Mouse (Mus musculus) stomach, embryonic 14.5 days (tissue): ENCODE results near the gene Pald1. TPM values are rescaled to one million over a fixed set of nuclear protein-coding genes. Genes with fewer than 3 reads are reported as not detected.

ENCODE experiments used
- ATAC-seq: fragments of 200-750 bp; cut with Nextera tagmentation; 2 replicates; pipeline ENCODE4 v1.8.0; 2017; ENCODE audit warnings: low read depth, moderate TSS enrichment; ENCODE audit not compliant: insufficient number of reproducible peaks, insufficient read depth, low FRiP score
- H3K27ac ChIP-seq: fragments of 300-500 bp; sonication (generic); 2 replicates; pipeline ENCODE4 v1.5.1; 2014; ENCODE audit warnings: mild to moderate bottlenecking, low read length, moderate library complexity, mixed read lengths
- H3K27me3 ChIP-seq: fragments of 300-500 bp; sonication (generic); 2 replicates; pipeline ENCODE4 v1.6.1; 2014; ENCODE audit warnings: low read length, control low read depth, mixed read lengths; ENCODE audit not compliant: control insufficient read depth, insufficient read depth
- H3K36me3 ChIP-seq: fragments of 300-500 bp; sonication (generic); 2 replicates; pipeline ENCODE4 v1.6.1; 2014; ENCODE audit warnings: mild to moderate bottlenecking, control low read depth, low read length, moderate library complexity, mixed read lengths; ENCODE audit not compliant: control insufficient read depth, insufficient read depth
- H3K4me1 ChIP-seq: fragments of 300-500 bp; sonication (generic); 2 replicates; pipeline ENCODE4 v1.6.1; 2014; ENCODE audit warnings: low read length, control low read depth, mixed read lengths; ENCODE audit not compliant: control insufficient read depth, insufficient read depth
- H3K4me2 ChIP-seq: fragments of 300-500 bp; sonication (generic); replicated peaks from 2 replicates; pipeline ENCODE4 v1.6.1; 2014; ENCODE audit warnings: low read depth, low read length, control low read depth
- H3K4me3 ChIP-seq: fragments of 300-500 bp; sonication (generic); 2 replicates; pipeline ENCODE4 v1.5.1; 2014; ENCODE audit warnings: low read depth, low read length, control low read depth
- H3K9ac ChIP-seq: fragments of 300-500 bp; sonication (generic); replicated peaks from 2 replicates; pipeline ENCODE4 v1.6.1; 2014; ENCODE audit warnings: low read depth, mild to moderate bottlenecking, control low read depth, low read length, moderate library complexity, mixed read lengths
- H3K9me3 ChIP-seq: fragments of 300-500 bp; sonication (generic); 2 replicates; pipeline ENCODE4 v1.6.1; 2016; ENCODE audit warnings: low read depth, low read length, control low read depth; ENCODE audit not compliant: control insufficient read depth
- WGBS: fragments of 180-500 bp; shearing (Covaris S2); extraction: QIAGEN DNeasy Blood & Tissue Kit; methylation state at CpG from one replicate; pipeline ENCODE4 v1.1.7; 2014; 5-methylcytosine and 5-hydroxymethylcytosine counted together
- polyA plus RNA-seq: library from polyadenylated mRNA; unstranded; fragments of >200 nt; fragmentation: Nextera tagmentation; extraction: Ambion mirVana; gene quantifications from 2 replicates; pipeline ENCODE4 v1.2.1, GENCODE M21; 2014

The Pald1 gene
- polyA plus RNA-seq, 1 experiment from 2014 or later, result 14.8 TPM

DNA sequence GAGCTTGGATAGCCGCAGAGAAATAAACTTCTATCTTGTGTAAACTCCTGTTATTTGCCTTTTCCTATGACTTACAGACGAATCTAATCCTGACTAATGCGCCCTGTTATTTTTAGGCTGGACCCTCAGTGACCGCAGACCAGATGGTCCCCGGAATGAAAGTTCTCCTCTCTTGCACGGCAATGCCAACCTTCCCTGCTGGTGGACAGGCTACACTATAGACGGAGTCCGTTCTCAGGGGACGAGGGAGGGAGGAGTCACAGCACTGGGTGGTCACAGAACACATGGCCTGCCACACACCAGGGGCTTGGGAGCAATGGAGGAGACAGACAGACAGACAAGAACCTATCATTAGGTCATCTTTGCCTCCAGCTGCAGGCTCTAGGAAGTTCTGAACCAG, 20.8 kb downstream of the Pald1 start:
- 54% methylated on average over 9 of the region's 9 CpGs for WGBS
- no peak for ATAC-seq
- Histone ChIP-seq H3K27ac (no peak overlapping the region), H3K4me2 (no peak overlapping the region), H3K36me3 (no peaks in the 10 kb centered on the region), H3K9me3 (no peaks in the 10 kb centered on the region), H3K27me3 (no peaks in the 10 kb centered on the region), H3K9ac (no peak overlapping the region), H3K4me1 (peaks cover 10% of the 10 kb centered on the region), H3K4me3 (no peak overlapping the region)

DNA sequence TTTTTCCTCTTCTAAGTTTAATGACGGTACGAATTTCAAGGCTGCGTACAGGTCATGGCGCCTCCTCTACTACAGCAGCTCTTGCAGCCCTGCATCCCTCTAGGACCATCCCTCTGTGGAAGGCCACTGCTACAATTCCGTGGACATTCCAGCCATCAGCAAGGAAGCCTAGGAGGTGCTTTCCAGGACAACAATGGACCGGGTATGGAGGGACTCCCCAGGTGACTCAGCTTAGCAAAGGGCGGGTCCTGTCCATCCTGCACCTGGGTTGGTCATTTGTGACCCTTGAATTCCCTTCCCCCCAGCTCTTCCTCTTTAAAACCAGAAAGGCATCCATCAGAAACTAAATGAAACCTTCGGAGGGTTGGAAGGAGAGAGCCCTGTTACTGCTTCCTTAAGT, 22.7 kb downstream of the Pald1 start:
- Histone ChIP-seq H3K9ac (no peak overlapping the region), H3K27me3 (no peaks in the 10 kb centered on the region), H3K4me2 (no peak overlapping the region), H3K9me3 (no peaks in the 10 kb centered on the region), H3K27ac (no peak overlapping the region), H3K36me3 (no peaks in the 10 kb centered on the region), H3K4me1 (peaks cover 12% of the 10 kb centered on the region), H3K4me3 (no peak overlapping the region)
- 95% methylated on average over 8 of the region's 8 CpGs for WGBS
- no peak for ATAC-seq

DNA sequence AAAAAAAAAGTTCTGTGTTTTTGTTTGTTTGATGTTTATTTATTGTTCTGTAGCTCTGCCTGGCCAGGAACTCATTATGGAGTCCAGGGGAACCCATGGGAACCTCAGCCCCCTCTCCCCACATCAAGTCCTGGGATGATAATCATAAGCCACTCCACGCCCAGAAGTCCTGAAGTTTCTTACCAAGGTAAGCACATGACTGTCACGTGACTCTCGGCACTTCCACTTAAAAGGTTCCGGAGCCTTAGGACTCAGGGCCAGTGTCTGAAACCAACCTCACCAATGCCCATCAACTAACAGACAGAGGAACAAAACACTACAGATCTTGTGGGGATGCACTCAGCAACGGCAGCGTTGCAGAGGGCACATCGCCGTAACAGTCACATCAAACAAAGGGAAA, 23.9 kb downstream of the Pald1 start:
- WGBS, result 92% methylated on average over 8 of the region's 8 CpGs
- no peak for ATAC-seq
- no peaks in the 10 kb centered on the region for H3K36me3 ChIP-seq

DNA sequence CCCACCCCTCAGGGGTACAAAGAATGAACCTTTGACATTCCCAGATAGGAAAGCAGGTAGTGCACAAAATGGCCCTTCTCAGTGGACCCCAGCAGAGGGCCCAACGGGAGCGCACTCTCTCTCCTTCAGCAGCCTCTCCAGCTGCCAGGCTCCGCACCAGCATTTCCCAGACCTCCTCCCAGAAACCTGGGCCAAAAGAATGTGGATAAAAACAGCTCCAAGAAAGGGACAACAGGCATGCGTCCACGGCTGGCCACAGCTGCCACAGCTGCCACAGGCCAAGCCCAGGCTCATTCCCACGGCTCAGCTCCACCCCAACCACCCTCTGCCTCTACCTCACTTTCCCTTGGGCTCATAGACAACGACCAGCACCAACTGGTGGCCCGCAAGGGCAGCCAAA, 25.7 kb downstream of the Pald1 start:
- H3K4me2 ChIP-seq, result no peak overlapping the region
- ATAC-seq, result no peak

More for the DNA sequence above, 23.9 kb downstream of the Pald1 start:
- H3K27ac ChIP-seq, result no peak overlapping the region
- H3K4me1 ChIP-seq, result peaks cover 12% of the 10 kb centered on the region
- no peak overlapping the region for H3K9ac ChIP-seq
- H3K4me2 ChIP-seq, result no peak overlapping the region
- no peak overlapping the region for H3K4me3 ChIP-seq
- no peaks in the 10 kb centered on the region for H3K9me3 ChIP-seq
- H3K27me3 ChIP-seq, result no peaks in the 10 kb centered on the region

DNA sequence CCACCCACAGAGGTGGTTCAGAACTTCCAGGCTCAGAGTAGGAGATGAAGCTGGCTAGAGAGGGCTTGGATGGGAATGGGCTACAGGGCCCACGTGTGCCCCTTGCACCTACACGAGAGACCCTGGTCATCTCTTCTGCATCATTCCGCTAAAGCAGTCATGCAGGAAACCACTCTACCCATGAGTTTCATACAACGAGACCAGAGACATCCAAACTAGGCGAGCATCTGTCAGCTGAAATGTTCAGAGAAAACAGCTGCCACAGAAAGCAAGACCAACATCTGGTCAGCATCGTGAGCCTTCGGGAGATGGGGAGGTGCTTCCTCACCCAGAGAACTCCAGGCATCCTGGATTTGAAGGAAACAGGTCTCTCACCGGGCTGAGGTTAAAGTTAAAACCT, 26.8 kb downstream of the Pald1 start:
- no peak overlapping the region for H3K27ac ChIP-seq
- no peak overlapping the region for H3K9ac ChIP-seq
- no peaks in the 10 kb centered on the region for H3K9me3 ChIP-seq
- no peaks in the 10 kb centered on the region for H3K27me3 ChIP-seq
- no peak overlapping the region for H3K4me2 ChIP-seq
- ATAC-seq, result no peak
- peaks cover 8% of the 10 kb centered on the region for H3K4me1 ChIP-seq
- no peak overlapping the region for H3K4me3 ChIP-seq
- WGBS, result 70% methylated on average over 8 of the region's 8 CpGs
- no peaks in the 10 kb centered on the region; the same call in 1 of the 2 replicates for H3K36me3 ChIP-seq

More for the DNA sequence above, 25.7 kb downstream of the Pald1 start:
- Histone ChIP-seq H3K27me3 (no peaks in the 10 kb centered on the region), H3K36me3 (no peaks in the 10 kb centered on the region; the same call in 1 of the 2 replicates), H3K4me3 (no peak overlapping the region), H3K27ac (peak overlapping the region; percentile 44; the same call in 1 of the 2 replicates), H3K9me3 (no peaks in the 10 kb centered on the region), H3K4me1 (peaks cover 10% of the 10 kb centered on the region), H3K9ac (no peak overlapping the region)
- WGBS, result 48% methylated on average over 8 of the region's 8 CpGs

DNA sequence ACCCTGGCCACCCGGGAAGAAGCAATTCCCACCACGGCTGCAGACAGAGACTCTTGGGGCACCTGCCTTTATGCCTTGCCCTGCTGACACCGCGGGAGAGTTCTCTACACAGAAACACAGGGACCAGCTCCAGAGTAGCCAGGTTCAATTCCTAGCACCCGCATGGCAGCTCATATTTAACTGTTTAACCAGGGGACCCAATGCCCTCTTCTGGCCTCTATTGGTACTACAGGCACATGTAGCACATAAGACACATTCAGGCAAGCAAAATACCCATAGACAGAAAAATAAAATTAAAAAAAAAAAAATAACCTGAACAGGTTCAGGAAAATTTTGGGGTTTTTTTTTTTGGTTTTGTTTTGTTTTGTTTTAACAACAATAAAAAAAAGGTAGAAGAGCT, 27.2 kb downstream of the Pald1 start:
- WGBS, result 92% methylated on average over 5 of the region's 5 CpGs
- H3K4me2 ChIP-seq, result no peak overlapping the region

DNA sequence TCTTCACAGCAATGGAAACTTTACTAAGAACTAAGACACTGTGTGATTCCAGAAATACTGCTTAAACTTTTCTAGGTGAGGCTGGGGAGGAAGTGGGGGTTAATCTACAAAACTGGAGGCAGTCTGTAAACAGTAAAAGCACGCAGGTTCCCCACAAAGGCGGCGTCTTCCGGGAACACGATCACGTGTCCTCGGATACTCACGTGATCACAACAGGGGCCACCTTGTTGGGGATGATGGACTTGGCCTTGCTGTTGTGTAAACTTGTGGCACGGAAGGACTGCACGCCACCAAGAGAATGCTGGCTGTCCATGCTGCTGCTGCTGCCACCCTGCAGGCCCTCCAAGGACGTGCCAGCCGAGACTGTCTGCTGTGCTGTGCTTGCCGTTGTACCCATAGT, 27.7 kb downstream of the Pald1 start:
- H3K4me2 ChIP-seq, result no peak overlapping the region
- H3K27me3 ChIP-seq, result no peaks in the 10 kb centered on the region
- WGBS, result 92% methylated on average over 13 of the region's 13 CpGs
- no peak overlapping the region for H3K27ac ChIP-seq
- ATAC-seq, result no peak
- no peaks in the 10 kb centered on the region; the same call in 1 of the 2 replicates for H3K36me3 ChIP-seq
- no peaks in the 10 kb centered on the region for H3K9me3 ChIP-seq
- H3K4me3 ChIP-seq, result no peak overlapping the region
- no peak overlapping the region for H3K9ac ChIP-seq
- peaks cover 8% of the 10 kb centered on the region for H3K4me1 ChIP-seq

More for the DNA sequence above, 27.2 kb downstream of the Pald1 start:
- Histone ChIP-seq H3K36me3 (no peaks in the 10 kb centered on the region; the same call in 1 of the 2 replicates), H3K4me1 (peaks cover 8% of the 10 kb centered on the region), H3K4me3 (no peak overlapping the region), H3K27ac (no peak overlapping the region), H3K9ac (no peak overlapping the region), H3K27me3 (no peaks in the 10 kb centered on the region), H3K9me3 (no peaks in the 10 kb centered on the region)
- ATAC-seq, result no peak

DNA sequence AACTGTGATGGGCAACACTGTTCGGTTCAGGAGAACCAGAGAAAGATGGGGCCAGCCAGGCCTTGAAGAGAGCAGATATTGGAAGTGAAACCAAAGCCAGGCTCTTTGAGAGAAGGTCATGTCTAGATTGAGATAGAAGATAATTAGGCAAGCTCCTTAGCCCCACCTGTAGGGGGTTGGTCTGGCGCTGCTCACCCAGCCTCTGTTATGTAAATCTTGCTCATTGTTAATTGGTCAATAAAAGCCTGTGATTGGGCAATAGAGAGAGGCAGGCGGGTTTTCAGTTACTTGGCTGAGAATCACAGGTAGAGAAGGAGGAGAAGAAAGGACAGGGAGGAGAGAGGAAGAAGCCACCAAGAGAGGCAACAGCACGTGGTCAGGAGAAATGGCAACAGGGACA, 32.1 kb downstream of the Pald1 start:
- H3K27ac ChIP-seq, result no peak overlapping the region
- 74% methylated on average over 4 of the region's 4 CpGs for WGBS
- no peak overlapping the region for H3K9ac ChIP-seq
- no peaks in the 10 kb centered on the region for H3K27me3 ChIP-seq
- H3K9me3 ChIP-seq, result no peaks in the 10 kb centered on the region
- peaks cover 3% of the 10 kb centered on the region; the same call in 1 of the 2 replicates for H3K36me3 ChIP-seq
- ATAC-seq, result no peak
- no peak overlapping the region for H3K4me3 ChIP-seq
- H3K4me1 ChIP-seq, result no peaks in the 10 kb centered on the region
- no peak overlapping the region for H3K4me2 ChIP-seq

DNA sequence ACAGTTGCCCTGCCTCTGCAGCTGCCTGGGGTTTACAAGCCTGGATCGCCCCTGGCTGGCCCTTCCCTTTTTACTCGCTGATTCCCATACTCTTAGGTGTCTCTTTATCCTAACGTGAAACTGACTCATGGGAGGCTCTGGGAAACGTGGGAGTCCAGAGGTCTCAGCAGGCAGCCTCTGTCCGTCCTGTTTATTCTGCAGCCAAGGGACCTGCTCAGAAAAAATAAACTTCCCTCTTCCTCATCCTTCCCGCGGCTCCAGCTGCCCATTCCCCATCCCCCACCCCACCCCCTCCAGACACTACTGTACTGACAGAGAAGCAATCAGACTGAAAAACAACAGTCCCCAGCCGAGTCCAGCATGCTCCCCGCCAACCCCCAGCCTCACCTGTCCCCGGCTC, 37.0 kb downstream of the Pald1 start:
- ATAC-seq, result no peak
- H3K27ac ChIP-seq, result peak overlapping the region; percentile 44; the same call in 1 of the 2 replicates
- H3K4me3 ChIP-seq, result no peak overlapping the region
- no peaks in the 10 kb centered on the region for H3K27me3 ChIP-seq
- H3K9me3 ChIP-seq, result no peaks in the 10 kb centered on the region
- H3K4me2 ChIP-seq, result no peak overlapping the region
- no peak overlapping the region for H3K9ac ChIP-seq
- no peaks in the 10 kb centered on the region for H3K4me1 ChIP-seq
- 12% methylated on average over 10 of the region's 10 CpGs for WGBS
- H3K36me3 ChIP-seq, result peaks cover 7% of the 10 kb centered on the region; the same call in 1 of the 2 replicates
